Mouse (Mus musculus): ENCODE data around the gene Zfp651. TPM values are rescaled to one million over a fixed set of nuclear protein-coding genes. Genes with fewer than 3 reads are reported as not detected.

Gene Zfp651
- polyA plus RNA-seq, 1 experiment, result 46.2 TPM

GRCm38 (mm10) chr9:121784801-121785200, 25.7 kb downstream of the Zfp651 start:
- H3K4me1 ChIP-seq (ENCODE audit: control insufficient read depth, insufficient read depth, low read length), result no peaks in the 10 kb centered on the region
- no peak overlapping the region for H3K4me3 ChIP-seq (replicated peaks; ENCODE audit: extremely low read depth, low read depth, low read length)
- no peak for DNase-seq
- 83% methylated on average over 12 of the region's 12 CpGs for WGBS
- TF ChIP-seq CTCF (IDR thresholded peaks at IDR 0.05; ENCODE audit: insufficient read depth, low read length) (no peak), POLR2A (IDR thresholded peaks at IDR 0.05; ENCODE audit: borderline replicate concordance, extremely low read depth, low read depth, low read length) (no peak)

DNA sequence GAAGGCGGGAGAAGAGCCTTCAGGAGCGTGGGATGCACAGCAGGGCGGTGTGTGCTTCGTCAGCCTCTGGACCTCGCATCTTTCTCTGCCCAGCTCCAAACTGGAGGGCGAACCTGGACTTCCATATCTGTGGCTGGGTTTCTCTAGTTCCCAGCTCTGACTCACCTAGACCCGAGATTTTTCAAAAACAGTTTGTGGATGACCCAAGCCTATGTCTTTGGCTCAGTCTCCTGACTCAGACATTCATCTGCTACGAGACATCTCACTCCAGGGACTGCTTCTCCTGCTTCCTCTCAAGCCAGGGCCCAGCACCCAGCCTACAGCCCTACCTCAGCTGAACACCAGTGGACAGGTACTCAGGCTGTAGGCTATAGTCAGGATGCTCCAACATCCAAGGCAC, 26.1 kb downstream of the Zfp651 start:
- 81% methylated on average over 8 of the region's 8 CpGs for WGBS

DNA sequence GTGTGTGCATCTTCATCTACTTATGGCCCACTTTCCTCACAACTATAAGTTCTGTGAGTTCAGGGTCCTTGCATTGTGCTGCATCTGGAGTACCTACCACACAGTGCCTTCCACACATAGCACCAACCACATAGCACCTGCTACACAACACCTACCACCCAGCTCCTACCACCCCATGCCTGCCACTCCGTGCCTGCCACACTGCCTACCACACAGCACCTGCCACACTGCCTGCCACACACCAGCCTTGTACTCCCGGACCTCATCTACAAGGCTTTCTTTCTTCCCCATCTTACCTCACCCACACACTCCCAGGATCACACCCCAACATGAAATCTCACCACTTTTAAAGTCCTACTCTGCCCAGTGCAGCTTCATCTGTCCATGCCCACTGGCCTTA, 27.2 kb downstream of the Zfp651 start:
- Histone ChIP-seq H3K4me1 (ENCODE audit: control insufficient read depth, insufficient read depth, low read length) (no peaks in the 10 kb centered on the region), H3K4me3 (replicated peaks; ENCODE audit: extremely low read depth, low read depth, low read length) (no peak overlapping the region)
- DNase-seq, result no peak
- TF ChIP-seq POLR2A (IDR thresholded peaks at IDR 0.05; ENCODE audit: borderline replicate concordance, extremely low read depth, low read depth, low read length), result no peak
- no peak for TF ChIP-seq CTCF (IDR thresholded peaks at IDR 0.05; ENCODE audit: insufficient read depth, low read length)
- 75% methylated on average over 2 of the region's 2 CpGs for WGBS

More for the DNA sequence above, 26.1 kb downstream of the Zfp651 start:
- no peak overlapping the region for H3K4me3 ChIP-seq (replicated peaks; ENCODE audit: extremely low read depth, low read depth, low read length)
- TF ChIP-seq CTCF (IDR thresholded peaks at IDR 0.05; ENCODE audit: insufficient read depth, low read length), result no peak
- no peak for TF ChIP-seq POLR2A (IDR thresholded peaks at IDR 0.05; ENCODE audit: borderline replicate concordance, extremely low read depth, low read depth, low read length)
- no peaks in the 10 kb centered on the region for H3K4me1 ChIP-seq (ENCODE audit: control insufficient read depth, insufficient read depth, low read length)
- DNase-seq, result no peak

GRCm38 (mm10) chr9:121791206-121791605, 32.1 kb downstream of the Zfp651 start:
- DNase-seq, result peak; percentile 25
- TF ChIP-seq POLR2A (IDR thresholded peaks at IDR 0.05; ENCODE audit: borderline replicate concordance, extremely low read depth, low read depth, low read length) (no peak), CTCF (IDR thresholded peaks at IDR 0.05; ENCODE audit: insufficient read depth, low read length) (no peak)
- Histone ChIP-seq H3K4me1 (ENCODE audit: control insufficient read depth, insufficient read depth, low read length) (no peaks in the 10 kb centered on the region), H3K4me3 (replicated peaks; ENCODE audit: extremely low read depth, low read depth, low read length) (no peak overlapping the region)
- WGBS, result 19% methylated on average over 5 of the region's 5 CpGs

GRCm38 (mm10) chr9:121791757-121792521, 32.8 kb downstream of the Zfp651 start, which contains the start of gene Hhatl:
TSS of gene Hhatl (minus strand) at chr9:121792507.
- DNase-seq, result no peak
- no peaks in the 10 kb centered on the region for H3K4me1 ChIP-seq (ENCODE audit: control insufficient read depth, insufficient read depth, low read length)
- 40% methylated on average over 24 of the region's 24 CpGs for WGBS
- no peak within 1 kb of the TSS for H3K4me3 ChIP-seq (replicated peaks; ENCODE audit: extremely low read depth, low read depth, low read length)
- TF ChIP-seq CTCF (IDR thresholded peaks at IDR 0.05; ENCODE audit: insufficient read depth, low read length) (no peak), POLR2A (IDR thresholded peaks at IDR 0.05; ENCODE audit: borderline replicate concordance, extremely low read depth, low read depth, low read length) (no peak)

DNA sequence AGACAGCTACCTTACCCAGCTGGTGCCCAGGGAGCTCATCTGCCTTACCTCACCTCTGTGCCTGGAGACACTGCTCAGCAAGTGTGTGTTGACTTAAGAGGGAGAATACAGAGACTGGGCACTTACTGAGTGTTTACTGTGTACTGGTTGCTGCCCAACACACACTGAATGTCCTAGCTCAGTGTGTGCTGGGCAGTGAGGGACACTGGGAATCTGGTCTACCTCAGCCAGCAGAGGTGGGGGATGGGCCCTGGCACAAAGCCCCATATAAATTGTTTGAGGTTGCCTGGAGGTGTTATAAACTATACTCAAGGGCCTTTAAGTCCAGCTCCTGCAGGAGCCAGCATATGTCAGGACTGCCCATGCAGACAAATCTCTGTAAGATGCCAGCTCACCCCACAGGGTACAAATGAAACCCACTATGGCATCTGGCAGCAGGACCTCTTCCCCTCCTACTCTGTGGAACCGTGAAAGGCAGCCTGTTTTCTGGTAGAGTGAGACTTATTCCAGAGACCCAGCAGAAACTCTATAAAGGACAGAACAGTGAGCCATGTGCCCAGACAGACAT, 35.9 kb downstream of the Zfp651 start:
- WGBS, result 42% methylated on average over 1 of the region's 1 CpGs

GRCm38 (mm10) chr9:121797722-121798121, 38.6 kb downstream of the Zfp651 start:
- Histone ChIP-seq H3K4me1 (ENCODE audit: control insufficient read depth, insufficient read depth, low read length) (no peaks in the 10 kb centered on the region), H3K4me3 (replicated peaks; ENCODE audit: extremely low read depth, low read depth, low read length) (no peak overlapping the region)
- TF ChIP-seq POLR2A (IDR thresholded peaks at IDR 0.05; ENCODE audit: borderline replicate concordance, extremely low read depth, low read depth, low read length), result no peak; the same call in 1 of the 2 replicates
- TF ChIP-seq CTCF (IDR thresholded peaks at IDR 0.05; ENCODE audit: insufficient read depth, low read length), result no peak
- DNase-seq, result peak; percentile 54
- 19% methylated on average over 12 of the region's 12 CpGs for WGBS

More for the DNA sequence above, 35.9 kb downstream of the Zfp651 start:
- peak; percentile 18 for DNase-seq
- H3K4me1 ChIP-seq (ENCODE audit: control insufficient read depth, insufficient read depth, low read length), result no peaks in the 10 kb centered on the region
- H3K4me3 ChIP-seq (replicated peaks; ENCODE audit: extremely low read depth, low read depth, low read length), result no peak overlapping the region
- no peak for TF ChIP-seq CTCF (IDR thresholded peaks at IDR 0.05; ENCODE audit: insufficient read depth, low read length)
- no peak for TF ChIP-seq POLR2A (IDR thresholded peaks at IDR 0.05; ENCODE audit: borderline replicate concordance, extremely low read depth, low read depth, low read length)

GRCm38 (mm10) chr9:121798887-121799520, 39.9 kb downstream of the Zfp651 start:
- no peak for TF ChIP-seq POLR2A (IDR thresholded peaks at IDR 0.05; ENCODE audit: borderline replicate concordance, extremely low read depth, low read depth, low read length)
- 43% methylated on average over 6 of the region's 6 CpGs for WGBS
- DNase-seq, result no peak
- H3K4me3 ChIP-seq (replicated peaks; ENCODE audit: extremely low read depth, low read depth, low read length), result no peak overlapping the region
- H3K4me1 ChIP-seq (ENCODE audit: control insufficient read depth, insufficient read depth, low read length), result no peaks in the 10 kb centered on the region

GRCm38 (mm10) chr9:121802747-121803146, 43.6 kb downstream of the Zfp651 start:
- TF ChIP-seq CTCF (IDR thresholded peaks at IDR 0.05; ENCODE audit: insufficient read depth, low read length) (no peak), POLR2A (IDR thresholded peaks at IDR 0.05; ENCODE audit: borderline replicate concordance, extremely low read depth, low read depth, low read length) (no peak)
- no peak for DNase-seq
- WGBS, result 53% methylated on average over 7 of the region's 7 CpGs
- Histone ChIP-seq H3K4me3 (replicated peaks; ENCODE audit: extremely low read depth, low read depth, low read length) (no peak overlapping the region), H3K4me1 (ENCODE audit: control insufficient read depth, insufficient read depth, low read length) (no peaks in the 10 kb centered on the region)
